Mouse (Mus musculus): ENCODE data around the gene Rad21l. TPM values are rescaled to one million over a fixed set of nuclear protein-coding genes. Genes with fewer than 3 reads are reported as not detected.

Rad21l gene
- polyA plus RNA-seq, 1 experiment from 2014 or later = 0.36 TPM

DNA sequence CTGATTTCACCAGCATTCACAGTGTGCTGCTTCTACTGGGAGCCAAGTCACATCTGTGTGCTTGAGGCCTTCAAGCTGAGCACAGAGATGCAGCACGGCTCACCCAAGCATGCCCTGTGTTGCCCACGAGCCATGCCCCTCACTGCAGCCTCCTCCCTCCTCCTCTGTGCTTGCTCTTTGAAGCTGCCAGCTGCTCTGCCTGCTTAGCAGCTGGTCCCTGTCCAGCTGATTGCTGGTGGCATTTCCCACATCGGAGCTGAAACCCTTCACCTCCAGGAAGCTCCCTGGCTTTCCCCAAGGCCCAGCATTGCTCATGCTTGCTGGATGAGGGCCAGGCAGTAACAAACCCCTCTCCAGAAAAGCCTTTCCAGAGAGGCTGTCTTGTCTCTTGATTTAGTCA is 58.4 kb downstream of the Rad21l start:
- H3K27ac ChIP-seq (ENCODE audit: low read length) = no peak overlapping the region
- WGBS = 37% methylated on average over 3 of the region's 3 CpGs
- ATAC-seq = no peak; the same call in 1 of the 2 replicates
- no peaks in the 10 kb centered on the region for H3K9me3 ChIP-seq (replicated peaks; ENCODE audit: control insufficient read depth, low read length, poor library complexity, severe bottlenecking)
- H3K27me3 ChIP-seq (ENCODE audit: control insufficient read depth, insufficient read depth, low read depth, low read length) = no peaks in the 10 kb centered on the region
- H3K4me3 ChIP-seq (ENCODE audit: low read depth, low read length) = no peak overlapping the region
- H3K9ac ChIP-seq (ENCODE audit: low read depth, low read length) = no peak overlapping the region
- no peaks in the 10 kb centered on the region for H3K36me3 ChIP-seq (ENCODE audit: control insufficient read depth, insufficient read depth, low read length)
- H3K4me1 ChIP-seq (ENCODE audit: control insufficient read depth, insufficient read depth, low read length) = no peaks in the 10 kb centered on the region
- no peak overlapping the region for H3K4me2 ChIP-seq (ENCODE audit: low read length)

DNA sequence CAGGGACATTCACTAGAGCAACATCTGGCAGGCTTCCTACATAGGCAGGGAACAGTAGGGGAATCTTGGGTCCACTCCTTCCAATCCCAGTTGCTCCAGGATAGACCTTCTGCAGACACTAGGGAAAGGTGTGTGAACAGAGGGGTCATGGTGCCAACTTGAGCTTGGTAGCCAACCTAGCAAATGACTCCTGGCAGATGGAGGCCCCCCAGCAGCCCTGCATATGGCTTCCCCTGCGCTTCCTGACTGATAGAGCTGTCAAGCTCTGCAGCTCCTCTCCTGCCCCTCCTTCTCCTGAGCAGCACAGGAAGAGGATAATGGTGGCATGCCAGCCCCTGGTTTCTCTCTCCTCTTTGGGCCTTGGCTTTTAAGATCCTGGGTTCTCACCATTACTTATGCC is 59.9 kb downstream of the Rad21l start:
- WGBS = 68% methylated on average over 1 of the region's 1 CpGs
- Histone ChIP-seq H3K27ac (ENCODE audit: low read length) (no peak overlapping the region), H3K36me3 (ENCODE audit: control insufficient read depth, insufficient read depth, low read length) (no peaks in the 10 kb centered on the region), H3K27me3 (ENCODE audit: control insufficient read depth, insufficient read depth, low read depth, low read length) (no peaks in the 10 kb centered on the region), H3K9me3 (replicated peaks; ENCODE audit: control insufficient read depth, low read length, poor library complexity, severe bottlenecking) (no peaks in the 10 kb centered on the region), H3K9ac (ENCODE audit: low read depth, low read length) (no peak overlapping the region), H3K4me1 (ENCODE audit: control insufficient read depth, insufficient read depth, low read length) (peaks cover 10% of the 10 kb centered on the region; the same call in 1 of the 2 replicates), H3K4me3 (ENCODE audit: low read depth, low read length) (no peak overlapping the region), H3K4me2 (ENCODE audit: low read length) (no peak overlapping the region)
- ATAC-seq = no peak

DNA sequence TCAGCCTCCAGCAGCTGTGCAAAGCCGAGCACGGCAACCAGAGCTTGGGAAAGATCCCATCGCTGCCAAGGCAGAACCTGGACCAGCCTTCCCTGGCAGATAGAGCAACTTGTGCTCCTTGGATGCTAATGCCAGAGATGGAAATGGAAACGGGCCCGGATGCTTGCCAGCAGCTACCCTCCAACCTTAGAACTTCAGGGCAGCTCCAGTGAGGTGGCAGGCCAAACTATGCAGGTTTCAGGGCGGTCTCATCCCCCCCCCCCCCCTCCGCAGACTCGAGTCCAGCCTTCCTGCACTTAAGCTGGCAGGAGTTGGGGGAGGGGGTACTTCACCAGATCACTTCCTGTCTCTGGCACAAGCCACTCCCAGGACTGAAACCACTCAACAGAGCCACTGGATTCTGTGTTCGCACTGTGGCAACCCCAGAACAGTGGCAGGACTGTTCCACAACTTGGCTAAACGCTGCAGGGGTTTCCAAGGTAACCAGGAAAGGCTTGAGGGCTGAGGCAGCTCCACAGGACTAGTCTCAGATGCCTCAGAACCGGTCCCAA is 62.8 kb downstream of the Rad21l start:
- H3K4me2 ChIP-seq (ENCODE audit: low read length) = no peak overlapping the region
- H3K4me1 ChIP-seq (ENCODE audit: control insufficient read depth, insufficient read depth, low read length) = peaks cover 12% of the 10 kb centered on the region; the same call in 1 of the 2 replicates
- peak overlapping the region; percentile 43; the same call in 1 of the 2 replicates for H3K27ac ChIP-seq (ENCODE audit: low read length)

GRCm38 (mm10) chr2:151603630-151604029 is 64.7 kb downstream of the Rad21l start:
- Histone ChIP-seq H3K36me3 (ENCODE audit: control insufficient read depth, insufficient read depth, low read length) (peaks cover 4% of the 10 kb centered on the region), H3K9me3 (replicated peaks; ENCODE audit: control insufficient read depth, low read length, poor library complexity, severe bottlenecking) (no peaks in the 10 kb centered on the region), H3K4me3 (ENCODE audit: low read depth, low read length) (no peak overlapping the region), H3K4me1 (ENCODE audit: control insufficient read depth, insufficient read depth, low read length) (peaks cover 12% of the 10 kb centered on the region; the same call in 1 of the 2 replicates), H3K27me3 (ENCODE audit: control insufficient read depth, insufficient read depth, low read depth, low read length) (no peaks in the 10 kb centered on the region), H3K9ac (ENCODE audit: low read depth, low read length) (no peak overlapping the region), H3K4me2 (ENCODE audit: low read length) (no peak overlapping the region), H3K27ac (ENCODE audit: low read length) (peak overlapping the region; percentile 55; the same call in 1 of the 2 replicates)
- WGBS = 2% methylated on average over 4 of the region's 4 CpGs
- peak; percentile 76 for ATAC-seq

More for the DNA sequence above, 62.8 kb downstream of the Rad21l start:
- Histone ChIP-seq H3K27me3 (ENCODE audit: control insufficient read depth, insufficient read depth, low read depth, low read length) (no peaks in the 10 kb centered on the region), H3K9me3 (replicated peaks; ENCODE audit: control insufficient read depth, low read length, poor library complexity, severe bottlenecking) (no peaks in the 10 kb centered on the region), H3K9ac (ENCODE audit: low read depth, low read length) (no peak overlapping the region), H3K36me3 (ENCODE audit: control insufficient read depth, insufficient read depth, low read length) (no peaks in the 10 kb centered on the region), H3K4me3 (ENCODE audit: low read depth, low read length) (no peak overlapping the region)
- 47% methylated on average over 9 of the region's 11 CpGs for WGBS
- ATAC-seq = peak; percentile 67

GRCm38 (mm10) chr2:151602106-151602505 is 66.2 kb downstream of the Rad21l start:
- ATAC-seq = no peak
- no peak overlapping the region for H3K4me3 ChIP-seq (ENCODE audit: low read depth, low read length)
- H3K4me1 ChIP-seq (ENCODE audit: control insufficient read depth, insufficient read depth, low read length) = peaks cover 12% of the 10 kb centered on the region; the same call in 1 of the 2 replicates
- no peak overlapping the region for H3K9ac ChIP-seq (ENCODE audit: low read depth, low read length)
- H3K27ac ChIP-seq (ENCODE audit: low read length) = 0 out of 2 replicates have a peak overlapping the region, but pooled peaks have one; percentile 11
- H3K9me3 ChIP-seq (replicated peaks; ENCODE audit: control insufficient read depth, low read length, poor library complexity, severe bottlenecking) = no peaks in the 10 kb centered on the region
- no peaks in the 10 kb centered on the region for H3K27me3 ChIP-seq (ENCODE audit: control insufficient read depth, insufficient read depth, low read depth, low read length)
- H3K36me3 ChIP-seq (ENCODE audit: control insufficient read depth, insufficient read depth, low read length) = peaks cover 4% of the 10 kb centered on the region
- WGBS = 74% methylated on average over 4 of the region's 4 CpGs
- H3K4me2 ChIP-seq (ENCODE audit: low read length) = no peak overlapping the region

DNA sequence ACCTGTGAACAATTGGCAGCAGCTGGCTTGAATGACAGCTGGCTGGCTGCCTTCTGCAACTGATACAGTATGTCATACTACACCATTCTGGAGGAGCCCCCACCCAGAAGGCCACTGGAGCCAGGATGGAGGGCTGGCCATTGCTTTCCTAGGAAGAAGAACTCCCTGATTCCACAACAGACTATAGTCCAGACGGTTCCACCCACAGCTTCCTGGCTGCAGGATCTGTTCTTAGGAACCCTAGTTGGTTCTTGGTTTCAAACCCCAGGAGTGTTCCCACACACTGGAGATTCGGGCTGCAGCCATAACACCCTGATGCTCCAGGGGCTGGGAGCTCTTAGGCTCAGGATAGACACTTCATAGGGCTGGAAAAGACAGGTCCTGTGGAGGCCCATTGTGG is 70.3 kb downstream of the Rad21l start:
- H3K4me1 ChIP-seq (ENCODE audit: control insufficient read depth, insufficient read depth, low read length) = no peaks in the 10 kb centered on the region
- no peaks in the 10 kb centered on the region for H3K27me3 ChIP-seq (ENCODE audit: control insufficient read depth, insufficient read depth, low read depth, low read length)
- H3K27ac ChIP-seq (ENCODE audit: low read length) = no peak overlapping the region
- H3K4me3 ChIP-seq (ENCODE audit: low read depth, low read length) = no peak overlapping the region
- no peak overlapping the region for H3K4me2 ChIP-seq (ENCODE audit: low read length)
- 79% methylated on average over 2 of the region's 2 CpGs for WGBS
- H3K9me3 ChIP-seq (replicated peaks; ENCODE audit: control insufficient read depth, low read length, poor library complexity, severe bottlenecking) = no peaks in the 10 kb centered on the region
- no peak for ATAC-seq
- no peak overlapping the region for H3K9ac ChIP-seq (ENCODE audit: low read depth, low read length)
- H3K36me3 ChIP-seq (ENCODE audit: control insufficient read depth, insufficient read depth, low read length) = peaks cover 19% of the 10 kb centered on the region

Other genes with a start within 250 kb of the Rad21l start
- gene 4921509C19Rik, start 192.4 kb downstream of the Rad21l start, polyA plus RNA-seq (2015; fragmentation: Nextera tagmentation; extraction: Ambion mirVana) = not detected in 2 replicates
- 291 and 304 TPM in 2 replicates for gene Nsfl1c, start 174.4 kb downstream of the Rad21l start, polyA plus RNA-seq (2015; fragmentation: Nextera tagmentation; extraction: Ambion mirVana)
- gene Fkbp1a, start 126.0 kb downstream of the Rad21l start, polyA plus RNA-seq (2015; fragmentation: Nextera tagmentation; extraction: Ambion mirVana) = 568 and 608 TPM in 2 replicates
- gene Sdcbp2, start 95.9 kb downstream of the Rad21l start, polyA plus RNA-seq (2015; fragmentation: Nextera tagmentation; extraction: Ambion mirVana) = 0.98 and 1.1 TPM in 2 replicates
- gene Snph, start 35.9 kb downstream of the Rad21l start, polyA plus RNA-seq (2015; fragmentation: Nextera tagmentation; extraction: Ambion mirVana) = 19.0 and 21.6 TPM in 2 replicates
- gene Tmem74b, start 33.5 kb upstream of the Rad21l start, polyA plus RNA-seq (2015; fragmentation: Nextera tagmentation; extraction: Ambion mirVana) = 28.8 and 30.8 TPM in 2 replicates
- gene Psmf1, start 75.7 kb upstream of the Rad21l start, polyA plus RNA-seq (2015; fragmentation: Nextera tagmentation; extraction: Ambion mirVana) = 64.0 and 66.5 TPM in 2 replicates
- gene Rspo4, start 174.4 kb upstream of the Rad21l start, polyA plus RNA-seq (2015; fragmentation: Nextera tagmentation; extraction: Ambion mirVana) = 0.20 and 0.51 TPM in 2 replicates
- gene Angpt4, start 242.7 kb upstream of the Rad21l start, polyA plus RNA-seq (2015; fragmentation: Nextera tagmentation; extraction: Ambion mirVana) = 0.14 and 0.30 TPM in 2 replicates

Data from midbrain, embryonic 16.5 days (tissue).